Mouse (Mus musculus): ENCODE data around the gene Olfr572. TPM values are rescaled to one million over a fixed set of nuclear protein-coding genes. Genes with fewer than 3 reads are reported as not detected.

Olfr572 gene
- polyA plus RNA-seq, 1 experiment from 2014 or later, result not detected

GRCm38 (mm10) chr7:102958137-102958536, 33.9 kb downstream of the Olfr572 start:
- Histone ChIP-seq H3K9me3 (replicated peaks) (no peaks in the 10 kb centered on the region), H3K4me3 (no peak overlapping the region), H3K27me3 (no peaks in the 10 kb centered on the region), H3K9ac (no peak overlapping the region), H3K27ac (no peak overlapping the region), H3K4me2 (replicated peaks) (no peak overlapping the region), H3K36me3 (no peaks in the 10 kb centered on the region), H3K4me1 (no peaks in the 10 kb centered on the region)
- 80% methylated on average over 3 of the region's 3 CpGs for WGBS
- no peak for ATAC-seq (ENCODE audit: low FRiP score)

- Histone ChIP-seq H3K27me3 (no peaks in the 10 kb centered on the region), H3K9me3 (replicated peaks) (no peaks in the 10 kb centered on the region), H3K36me3 (no peaks in the 10 kb centered on the region), H3K4me1 (no peaks in the 10 kb centered on the region), H3K4me2 (replicated peaks) (no peak within 1 kb of the TSS), H3K4me3 (no peak within 1 kb of the TSS), H3K27ac (no peak within 1 kb of the TSS), H3K9ac (no peak within 1 kb of the TSS)
- ATAC-seq (ENCODE audit: low FRiP score), result no peak
- 63% methylated on average over 1 of the region's 1 CpGs for WGBS
These were observed 34.4 kb downstream of the Olfr572 start, which contains the start of gene Olfr575 for GRCm38 (mm10) chr7:102958593-102958992. TSS of gene Olfr575 (minus strand) at chr7:102958775.

GRCm38 (mm10) chr7:102962360-102962759, 38.2 kb downstream of the Olfr572 start, which contains the start of gene Olfr576:
TSS of gene Olfr576 (plus strand) at chr7:102962660.
- no peak for ATAC-seq (ENCODE audit: low FRiP score)

GRCm38 (mm10) chr7:102974399-102974798, 50.2 kb downstream of the Olfr572 start:
- Histone ChIP-seq H3K36me3 (no peaks in the 10 kb centered on the region), H3K4me2 (replicated peaks) (no peak overlapping the region), H3K9me3 (replicated peaks) (no peaks in the 10 kb centered on the region), H3K4me3 (no peak overlapping the region), H3K27me3 (no peaks in the 10 kb centered on the region), H3K27ac (no peak overlapping the region), H3K4me1 (no peaks in the 10 kb centered on the region), H3K9ac (no peak overlapping the region)
- 43% methylated on average over 1 of the region's 1 CpGs for WGBS
- no peak for ATAC-seq (ENCODE audit: low FRiP score)

More at GRCm38 (mm10) chr7:102962360-102962759, 38.2 kb downstream of the Olfr572 start, which contains the start of gene Olfr576:
- Histone ChIP-seq H3K36me3 (no peaks in the 10 kb centered on the region), H3K27me3 (no peaks in the 10 kb centered on the region), H3K4me2 (replicated peaks) (no peak within 1 kb of the TSS), H3K4me1 (no peaks in the 10 kb centered on the region), H3K27ac (no peak within 1 kb of the TSS), H3K4me3 (no peak within 1 kb of the TSS), H3K9ac (no peak within 1 kb of the TSS), H3K9me3 (replicated peaks) (no peaks in the 10 kb centered on the region)
- 61% methylated on average over 2 of the region's 2 CpGs for WGBS

GRCm38 (mm10) chr7:102975843-102976242, 51.6 kb downstream of the Olfr572 start, which contains the start of gene Olfr577:
TSS of gene Olfr577 (minus strand) at chr7:102975943.
- ATAC-seq (ENCODE audit: low FRiP score), result no peak
- no peaks in the 10 kb centered on the region for H3K36me3 ChIP-seq
- no peak within 1 kb of the TSS for H3K4me3 ChIP-seq
- H3K9ac ChIP-seq, result no peak within 1 kb of the TSS
- H3K27ac ChIP-seq, result no peak within 1 kb of the TSS
- WGBS, result 73% methylated on average over 2 of the region's 2 CpGs
- no peak within 1 kb of the TSS for H3K4me2 ChIP-seq (replicated peaks)
- no peaks in the 10 kb centered on the region for H3K27me3 ChIP-seq
- H3K9me3 ChIP-seq (replicated peaks), result no peaks in the 10 kb centered on the region
- H3K4me1 ChIP-seq, result no peaks in the 10 kb centered on the region

Other genes starting within 250 kb of the Olfr572 start
- gene Trim68, start 237.1 kb upstream of the Olfr572 start, polyA plus RNA-seq (2016; fragmentation: Nextera tagmentation; extraction: Ambion mirVana), result 9.6 and 12.5 TPM in 2 replicates
- not detected in 2 replicates for gene Olfr557, start 228.5 kb upstream of the Olfr572 start, polyA plus RNA-seq (2016; fragmentation: Nextera tagmentation; extraction: Ambion mirVana)
- 0.18 and 0.48 TPM in 2 replicates for gene Olfr558, start 222.2 kb upstream of the Olfr572 start, polyA plus RNA-seq (2016; fragmentation: Nextera tagmentation; extraction: Ambion mirVana)
- gene Olfr33, start 205.3 kb upstream of the Olfr572 start, polyA plus RNA-seq (2016; fragmentation: Nextera tagmentation; extraction: Ambion mirVana), result not detected in 2 replicates
- not detected in 2 replicates for gene Olfr559, start 196.9 kb upstream of the Olfr572 start, polyA plus RNA-seq (2016; fragmentation: Nextera tagmentation; extraction: Ambion mirVana)
- gene Olfr560, start 165.0 kb upstream of the Olfr572 start, polyA plus RNA-seq (2016; fragmentation: Nextera tagmentation; extraction: Ambion mirVana), result not detected in 2 replicates
- 0.10 and 0.13 TPM in 2 replicates for gene Olfr78, start 164.9 kb upstream of the Olfr572 start, polyA plus RNA-seq (2016; fragmentation: Nextera tagmentation; extraction: Ambion mirVana)
- not detected in 2 replicates for gene Olfr561, start 153.2 kb upstream of the Olfr572 start, polyA plus RNA-seq (2016; fragmentation: Nextera tagmentation; extraction: Ambion mirVana)
- not detected in 2 replicates for gene Olfr564, start 120.9 kb upstream of the Olfr572 start, polyA plus RNA-seq (2016; fragmentation: Nextera tagmentation; extraction: Ambion mirVana)
- not detected in 2 replicates for gene Olfr566, start 65.6 kb upstream of the Olfr572 start, polyA plus RNA-seq (2016; fragmentation: Nextera tagmentation; extraction: Ambion mirVana)
- gene Olfr568, start 47.3 kb upstream of the Olfr572 start, polyA plus RNA-seq (2016; fragmentation: Nextera tagmentation; extraction: Ambion mirVana), result not detected in 2 replicates
- gene Olfr569, start 33.5 kb upstream of the Olfr572 start, polyA plus RNA-seq (2016; fragmentation: Nextera tagmentation; extraction: Ambion mirVana), result not detected in 2 replicates
- gene Olfr570, start 29.8 kb upstream of the Olfr572 start, polyA plus RNA-seq (2016; fragmentation: Nextera tagmentation; extraction: Ambion mirVana), result not detected in 2 replicates
- not detected in 2 replicates for gene Olfr571, start 6.9 kb upstream of the Olfr572 start, polyA plus RNA-seq (2016; fragmentation: Nextera tagmentation; extraction: Ambion mirVana)
- gene Olfr573-ps1, start 18.2 kb downstream of the Olfr572 start, polyA plus RNA-seq (2016; fragmentation: Nextera tagmentation; extraction: Ambion mirVana), result not detected in 2 replicates
- not detected in 2 replicates for gene Olfr574, start 24.1 kb downstream of the Olfr572 start, polyA plus RNA-seq (2016; fragmentation: Nextera tagmentation; extraction: Ambion mirVana)
- not detected in 2 replicates for gene Olfr575, start 34.4 kb downstream of the Olfr572 start, polyA plus RNA-seq (2016; fragmentation: Nextera tagmentation; extraction: Ambion mirVana)
- not detected in 2 replicates for gene Olfr576, start 38.3 kb downstream of the Olfr572 start, polyA plus RNA-seq (2016; fragmentation: Nextera tagmentation; extraction: Ambion mirVana)
- gene Olfr577, start 51.5 kb downstream of the Olfr572 start, polyA plus RNA-seq (2016; fragmentation: Nextera tagmentation; extraction: Ambion mirVana), result not detected in 2 replicates
- not detected in 2 replicates for gene Olfr578, start 64.9 kb downstream of the Olfr572 start, polyA plus RNA-seq (2016; fragmentation: Nextera tagmentation; extraction: Ambion mirVana)
- not detected in 2 replicates for gene Olfr582, start 113.6 kb downstream of the Olfr572 start, polyA plus RNA-seq (2016; fragmentation: Nextera tagmentation; extraction: Ambion mirVana)
- not detected in 2 replicates for gene Olfr583, start 126.9 kb downstream of the Olfr572 start, polyA plus RNA-seq (2016; fragmentation: Nextera tagmentation; extraction: Ambion mirVana)
- gene Olfr584, start 157.5 kb downstream of the Olfr572 start, polyA plus RNA-seq (2016; fragmentation: Nextera tagmentation; extraction: Ambion mirVana), result not detected in 2 replicates
- not detected in 2 replicates for gene Olfr585, start 173.3 kb downstream of the Olfr572 start, polyA plus RNA-seq (2016; fragmentation: Nextera tagmentation; extraction: Ambion mirVana)
- not detected in 2 replicates for gene Olfr586, start 201.2 kb downstream of the Olfr572 start, polyA plus RNA-seq (2016; fragmentation: Nextera tagmentation; extraction: Ambion mirVana)
- not detected in 2 replicates for gene Olfr588-ps1, start 216.5 kb downstream of the Olfr572 start, polyA plus RNA-seq (2016; fragmentation: Nextera tagmentation; extraction: Ambion mirVana)
- gene Olfr589, start 231.9 kb downstream of the Olfr572 start, polyA plus RNA-seq (2016; fragmentation: Nextera tagmentation; extraction: Ambion mirVana), result not detected in 2 replicates